Mouse (Mus musculus) liver (tissue): ENCODE data around the gene Nprl3.
A peak's percentile ranks its signal among the peaks of the same experiment; 100 is the strongest.

Experiments used
- DNase-seq: peaks from one replicate; pipeline ENCODE4 v3.0.0-alpha.2; 2020; ENCODE audit warnings: mixed read lengths

Gene Nprl3

GRCm38 (mm10) chr11:32283091-32283777 is 15.7 kb upstream of the Nprl3 start, which contains the start of gene Hba-a1:
Hba-a1 (plus strand) TSS chr11:32283511.
- peak; percentile 36 for DNase-seq

GRCm38 (mm10) chr11:32281416-32282144 is 14.1 kb upstream of the Nprl3 start:
- peak; percentile 66 for DNase-seq

GRCm38 (mm10) chr11:32280646-32281045 is 13.1 kb upstream of the Nprl3 start:
- peak; percentile 57 for DNase-seq

GRCm38 (mm10) chr11:32278458-32278957 is 11.0 kb upstream of the Nprl3 start:
- no peak for DNase-seq

- no peak for DNase-seq
Measured at GRCm38 (mm10) chr11:32277736-32278457, 10.4 kb upstream of the Nprl3 start.

- no peak for DNase-seq
Measured at GRCm38 (mm10) chr11:32276347-32276746, 8.8 kb upstream of the Nprl3 start, which contains the start of gene Hba-x. Hba-x (plus strand) TSS chr11:32276400.

- peak; percentile 25 for DNase-seq
Measured at GRCm38 (mm10) chr11:32271178-32271577, 3.7 kb upstream of the Nprl3 start.

- DNase-seq = peak; percentile 91
Measured at GRCm38 (mm10) chr11:32268952-32269351, 1.4 kb upstream of the Nprl3 start.

- peak; percentile 49 for DNase-seq
Measured at GRCm38 (mm10) chr11:32267964-32268363, 457 bp upstream of the Nprl3 start.

- peak; percentile 28 for DNase-seq
Measured at GRCm38 (mm10) chr11:32266776-32267175, 731 bp downstream of the Nprl3 start.

GRCm38 (mm10) chr11:32266194-32266593 is 1.3 kb downstream of the Nprl3 start:
- peak; percentile 36 for DNase-seq

- DNase-seq = peak; percentile 65
Measured at GRCm38 (mm10) chr11:32265117-32265738, 2.3 kb downstream of the Nprl3 start.

- no peak for DNase-seq
Measured at GRCm38 (mm10) chr11:32262674-32263415, 4.7 kb downstream of the Nprl3 start.

GRCm38 (mm10) chr11:32256566-32256965 is 10.9 kb downstream of the Nprl3 start:
- no peak for DNase-seq

GRCm38 (mm10) chr11:32256146-32256545 is 11.4 kb downstream of the Nprl3 start:
- peak; percentile 89 for DNase-seq

GRCm38 (mm10) chr11:32253121-32253520 is 14.4 kb downstream of the Nprl3 start:
- no peak for DNase-seq

- peak; percentile 91 for DNase-seq
Measured at GRCm38 (mm10) chr11:32250880-32251763, 16.4 kb downstream of the Nprl3 start.

- DNase-seq = peak; percentile 77
Measured at GRCm38 (mm10) chr11:32248350-32248749, 19.2 kb downstream of the Nprl3 start.

GRCm38 (mm10) chr11:32247068-32247467 is 20.4 kb downstream of the Nprl3 start:
- DNase-seq = peak; percentile 77

- DNase-seq = peak; percentile 94
Measured at GRCm38 (mm10) chr11:32245614-32246013, 21.9 kb downstream of the Nprl3 start.

- no peak for DNase-seq
Measured at GRCm38 (mm10) chr11:32244617-32245016, 22.9 kb downstream of the Nprl3 start.
